Mouse (Mus musculus): ENCODE results near the gene Eif2b4.

The Eif2b4 gene

DNA sequence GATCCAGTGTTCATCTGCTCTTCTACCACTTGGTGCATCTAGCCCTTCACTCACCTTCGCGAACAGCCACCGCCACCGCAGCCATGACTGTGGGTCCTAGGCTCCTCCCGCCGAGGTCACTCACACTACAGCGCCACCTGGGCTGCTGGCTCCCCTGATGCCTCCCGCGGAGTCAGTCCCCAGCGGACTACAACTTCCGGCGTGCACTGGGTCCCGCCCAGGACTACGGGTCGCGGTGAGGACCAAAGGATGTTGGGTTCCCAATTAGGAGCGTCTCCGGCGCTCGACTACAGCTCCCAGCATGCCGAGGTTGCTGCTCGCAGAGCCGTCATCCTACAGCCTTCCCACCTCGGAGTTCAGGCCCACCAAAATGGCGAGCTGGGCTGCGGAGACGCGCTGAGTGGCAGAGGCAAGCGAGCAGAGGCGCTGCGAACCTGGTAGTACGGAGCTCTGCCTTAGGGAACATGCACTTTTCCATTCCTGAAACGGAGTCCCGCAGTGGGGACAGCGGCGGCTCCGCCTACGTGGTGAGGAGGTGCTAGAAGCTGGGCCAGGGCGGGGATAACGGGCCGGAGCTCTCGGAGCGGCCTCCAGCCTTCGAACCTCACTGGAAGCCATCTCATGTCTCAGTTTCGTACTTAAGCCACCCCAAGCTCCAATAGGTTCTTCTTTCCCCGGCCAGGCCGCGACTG lies at the start of gene Eif2b4, which contains the start of gene Snx17:
Gene Eif2b4 (minus strand): TSS at position 492 of the 692 bp plus-strand sequence.
Gene Snx17 (plus strand): TSS at position 289 of the 692 bp plus-strand sequence.
- DNase-seq (ENCODE audit: low read depth, low spot score): peak; percentile 99

DNA sequence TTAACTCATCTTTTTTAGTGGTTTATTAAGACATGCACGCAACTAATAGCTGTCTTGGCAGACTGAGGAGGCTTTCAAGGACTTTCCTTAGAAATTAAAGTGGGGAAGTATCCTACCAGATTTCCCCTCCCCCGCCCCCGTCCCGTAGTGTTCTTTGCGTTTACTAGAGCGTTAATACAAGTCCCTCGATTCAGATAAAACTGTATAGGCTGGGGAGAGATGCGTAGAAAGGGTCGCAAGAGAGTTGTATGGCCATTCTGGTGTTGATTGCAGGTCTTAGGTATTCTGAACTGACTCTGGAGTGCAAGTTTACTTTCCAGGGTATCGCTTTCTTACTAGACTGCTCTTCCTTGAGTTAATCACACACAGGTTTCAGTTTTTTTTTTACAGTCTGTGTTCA lies 49.0 kb upstream of the Eif2b4 start:
- DNase-seq (ENCODE audit: low read depth, low spot score): no peak

DNA sequence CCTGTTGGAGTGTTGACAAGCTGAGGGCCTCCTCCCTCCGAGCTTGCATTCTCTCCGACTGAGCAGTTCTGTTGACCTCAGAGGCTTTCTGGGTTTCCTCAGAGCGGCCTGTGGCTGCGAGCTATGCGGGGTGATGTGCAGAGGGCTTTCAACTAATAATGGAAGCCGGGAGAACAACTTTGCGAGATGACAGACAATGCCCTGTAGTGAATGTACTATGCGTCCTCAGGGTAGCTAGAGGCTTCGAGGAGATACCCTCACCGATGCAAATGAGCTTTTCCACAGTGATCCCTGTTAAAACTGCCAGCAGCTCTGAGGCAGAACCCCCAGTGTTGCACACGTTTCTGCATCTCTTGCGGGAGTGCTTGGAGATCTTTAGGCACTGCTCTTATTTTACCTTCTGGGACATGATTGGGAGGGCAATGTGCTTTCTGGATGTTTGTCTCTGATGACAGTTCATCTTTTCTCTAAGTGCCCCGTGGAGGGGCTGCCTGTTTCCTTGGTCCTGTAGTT lies 48.3 kb upstream of the Eif2b4 start:
- DNase-seq (ENCODE audit: low read depth, low spot score): no peak

DNA sequence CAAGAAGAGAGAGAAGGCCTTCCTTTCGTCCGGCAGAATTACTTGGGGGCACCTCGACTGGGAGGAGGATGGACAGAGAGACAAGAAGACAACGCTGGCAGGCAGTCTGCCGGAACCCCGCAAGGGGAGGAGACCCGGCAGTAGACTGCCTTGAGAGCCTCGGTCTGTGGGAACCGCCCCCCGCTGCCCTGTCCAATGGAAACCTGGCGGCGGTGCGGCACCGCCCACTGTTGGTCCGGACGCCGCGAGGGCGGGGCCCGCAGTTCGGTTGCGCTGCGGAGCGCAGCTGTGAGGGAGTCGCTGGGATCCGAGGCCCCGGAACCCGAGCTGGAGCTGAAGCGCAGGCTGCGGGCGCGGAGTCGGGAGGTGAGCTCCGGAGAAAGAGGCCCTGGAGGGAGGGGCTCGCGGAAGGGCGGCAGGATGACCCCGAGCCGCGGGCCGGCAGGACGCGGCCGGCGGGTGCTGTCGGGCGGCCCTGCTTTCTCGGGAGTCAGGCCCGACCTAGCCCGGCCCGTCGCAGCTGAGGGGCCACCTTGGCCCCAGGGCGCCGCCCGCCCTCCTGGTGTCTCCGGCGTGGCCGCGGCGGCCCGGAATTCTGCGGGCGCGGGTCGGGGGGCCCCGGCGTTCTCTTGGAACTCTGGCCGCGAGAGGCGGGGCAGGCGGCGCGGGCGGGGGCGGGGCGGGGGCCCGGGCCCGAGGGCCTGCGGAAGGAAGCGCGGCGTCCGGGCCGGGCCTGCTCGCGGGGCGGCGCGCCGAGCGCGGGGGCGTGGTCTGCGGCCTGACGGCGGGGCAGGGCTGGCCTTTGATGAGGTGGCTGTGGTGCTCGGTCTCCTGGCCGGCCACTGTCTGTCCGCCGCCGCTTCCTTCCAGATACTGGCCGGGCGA lies 47.6 kb upstream of the Eif2b4 start, which contains the start of the genes Nrbp1 and Gm9970:
Gene Nrbp1 (plus strand): TSS at position 228 of the 885 bp plus-strand sequence.
Gene Gm9970 (minus strand): TSS at position 596 of the 885 bp plus-strand sequence.
- DNase-seq (ENCODE audit: low read depth, low spot score): peak; percentile 95

DNA sequence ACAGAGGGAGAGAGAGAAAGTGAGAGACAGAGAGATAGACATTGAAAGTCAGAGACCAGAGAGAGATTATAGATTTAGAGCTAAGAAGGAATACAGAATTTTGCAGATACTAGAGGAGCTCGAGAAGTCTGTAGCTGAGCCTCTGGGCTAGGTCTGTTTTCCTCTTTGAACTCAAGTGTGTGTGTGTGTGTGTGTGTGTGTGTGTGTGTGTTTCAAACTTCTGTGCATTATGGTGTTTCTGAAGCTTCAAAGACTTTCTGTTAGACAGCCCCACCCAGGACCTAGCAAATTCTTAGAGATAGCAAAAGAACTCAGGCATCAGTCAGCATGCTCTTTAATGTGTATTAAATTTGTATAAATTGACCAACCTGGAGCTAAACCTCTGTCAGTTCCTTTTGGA lies 33.4 kb upstream of the Eif2b4 start:
- no peak for DNase-seq (ENCODE audit: low read depth, low spot score)

DNA sequence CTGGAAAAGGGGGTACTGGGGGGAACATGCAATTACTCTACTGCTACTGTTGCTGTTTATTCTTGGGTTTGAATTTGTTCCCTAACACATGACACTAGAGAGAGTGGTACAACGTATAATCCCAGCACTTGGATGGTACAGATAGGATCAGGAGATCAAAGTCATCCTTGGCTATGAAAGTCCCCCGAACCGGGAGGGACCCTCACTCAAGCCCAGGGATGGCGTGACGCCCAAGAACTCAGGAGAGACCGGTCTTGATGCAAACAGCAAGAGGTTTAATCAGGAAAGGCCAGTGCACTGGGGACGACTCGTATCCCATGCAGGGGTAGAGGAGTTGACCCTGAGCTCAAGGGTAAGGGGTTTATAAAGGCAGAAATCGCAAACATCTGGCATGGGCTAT lies 29.5 kb upstream of the Eif2b4 start:
- no peak for DNase-seq (ENCODE audit: low read depth, low spot score)

DNA sequence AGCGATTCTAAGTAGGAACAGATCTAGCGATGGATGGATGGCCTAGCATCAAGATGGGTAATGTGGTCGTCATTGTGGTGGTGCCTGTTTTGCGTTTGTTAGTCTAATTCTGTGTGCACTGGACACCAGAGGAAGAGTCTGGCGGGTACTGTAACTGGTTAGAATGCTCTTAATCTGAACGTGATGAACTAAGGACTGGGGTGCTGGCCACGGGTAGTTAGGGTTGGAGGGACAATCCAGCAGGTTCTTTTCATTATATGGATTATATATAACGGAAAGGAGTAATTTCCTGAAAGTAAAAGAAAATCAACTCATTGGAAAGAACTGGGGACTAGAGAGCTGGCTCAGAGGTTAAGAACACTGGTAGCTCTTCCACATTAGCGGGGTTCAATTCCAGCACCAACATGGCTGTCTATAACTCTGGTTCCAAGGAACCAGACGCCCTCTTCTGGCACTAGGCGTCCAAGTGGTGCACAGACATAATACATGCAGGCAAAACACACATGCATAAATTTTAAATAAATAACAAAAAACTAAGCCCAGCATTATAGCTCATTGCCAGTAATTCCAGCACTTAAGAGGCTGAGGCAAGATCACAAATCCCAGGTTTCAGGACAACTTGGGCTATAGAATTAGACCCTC lies 28.2 kb upstream of the Eif2b4 start:
- peak; percentile 85 for DNase-seq (ENCODE audit: low read depth, low spot score)

DNA sequence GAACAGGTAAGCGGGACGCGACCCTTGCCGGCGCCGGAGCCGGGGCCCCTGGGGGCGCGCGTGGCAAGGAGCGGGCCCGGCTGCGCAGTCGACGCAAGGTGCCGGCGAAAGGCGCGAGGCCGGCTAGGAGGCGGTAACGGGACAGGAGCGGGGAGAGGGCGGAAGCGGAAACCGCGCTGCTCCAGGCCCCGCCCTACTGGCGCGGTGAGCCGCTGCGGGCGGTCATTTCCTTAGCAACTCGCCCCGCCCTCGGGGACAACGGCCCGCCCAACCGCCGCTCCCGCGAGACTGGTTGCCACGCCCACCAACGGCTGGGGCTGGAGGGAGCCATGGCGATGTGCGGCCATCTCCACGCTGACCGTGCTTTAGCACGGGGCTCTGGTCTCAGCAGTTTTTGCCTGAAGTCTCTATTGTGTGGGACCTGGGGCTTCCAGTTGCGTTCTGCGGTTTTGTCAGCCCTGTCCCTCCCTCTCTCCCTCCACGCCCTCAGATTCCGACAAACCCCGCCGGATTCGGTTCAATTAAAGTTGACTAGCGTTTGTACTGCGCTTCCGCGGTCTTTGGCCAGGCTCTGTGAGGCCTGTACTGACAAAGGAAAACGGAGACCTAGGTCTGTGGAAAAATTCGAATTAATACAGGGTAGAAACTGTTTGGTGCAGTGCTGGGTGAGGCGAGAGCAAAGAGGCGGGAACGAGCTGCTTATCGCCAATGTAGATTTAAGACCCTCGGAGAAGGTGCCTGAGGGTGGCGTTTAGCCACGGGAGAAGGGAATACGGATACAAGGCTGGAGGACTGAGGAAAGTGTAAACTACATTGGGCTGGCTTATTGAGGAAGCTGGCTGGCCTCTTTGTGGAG lies 27.4 kb upstream of the Eif2b4 start, which contains the start of gene Ppm1g:
Gene Ppm1g (minus strand): TSS at position 240 of the 856 bp plus-strand sequence.
- DNase-seq (ENCODE audit: low read depth, low spot score): peak; percentile 91

DNA sequence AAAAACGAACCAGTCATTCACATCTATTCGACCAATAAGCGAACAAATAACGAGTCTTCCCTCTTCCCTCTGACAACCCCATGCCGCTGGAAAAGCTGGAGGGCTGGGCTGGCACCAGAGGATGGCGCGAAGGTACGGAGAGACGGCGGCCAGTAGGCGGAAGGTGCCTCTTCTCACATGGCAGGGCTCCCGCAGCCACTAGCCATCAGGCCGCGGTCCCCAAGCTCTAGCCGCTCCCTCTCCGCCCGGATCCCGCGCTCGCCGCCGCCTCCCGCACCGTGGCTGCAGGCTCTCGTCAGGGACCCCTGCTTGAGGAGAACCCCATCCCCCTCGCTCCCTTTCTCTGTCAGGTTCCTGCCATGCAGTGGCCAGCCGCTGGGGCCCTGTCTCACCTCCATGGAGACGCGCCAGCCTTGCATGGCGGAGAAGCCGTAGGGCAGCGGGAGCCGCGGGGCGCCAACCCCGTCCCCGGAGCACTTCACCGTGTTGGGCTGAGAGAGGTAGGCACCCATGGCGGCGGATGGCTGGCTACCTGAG lies 26.7 kb upstream of the Eif2b4 start:
- DNase-seq (ENCODE audit: low read depth, low spot score): peak; percentile 77

DNA sequence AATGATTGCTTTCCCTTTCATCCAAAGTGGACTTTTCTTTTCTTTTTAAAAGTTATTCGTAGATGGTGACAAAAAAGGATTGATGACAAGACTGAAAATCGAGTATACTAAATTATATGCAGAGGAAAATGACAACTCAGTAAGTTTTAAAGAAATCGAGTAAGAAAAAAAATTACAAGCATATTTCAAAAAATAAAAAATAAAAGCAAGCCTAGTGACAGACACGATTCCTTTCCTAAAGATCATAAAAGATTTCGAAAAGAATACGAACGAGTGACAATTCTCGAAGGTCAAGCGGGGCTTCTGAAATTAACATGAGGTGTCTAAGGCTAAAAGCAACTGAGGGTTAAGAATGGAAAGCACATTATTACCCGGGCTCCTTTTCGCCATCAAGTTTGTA lies 26.2 kb upstream of the Eif2b4 start:
- no peak for DNase-seq (ENCODE audit: low read depth, low spot score)

DNA sequence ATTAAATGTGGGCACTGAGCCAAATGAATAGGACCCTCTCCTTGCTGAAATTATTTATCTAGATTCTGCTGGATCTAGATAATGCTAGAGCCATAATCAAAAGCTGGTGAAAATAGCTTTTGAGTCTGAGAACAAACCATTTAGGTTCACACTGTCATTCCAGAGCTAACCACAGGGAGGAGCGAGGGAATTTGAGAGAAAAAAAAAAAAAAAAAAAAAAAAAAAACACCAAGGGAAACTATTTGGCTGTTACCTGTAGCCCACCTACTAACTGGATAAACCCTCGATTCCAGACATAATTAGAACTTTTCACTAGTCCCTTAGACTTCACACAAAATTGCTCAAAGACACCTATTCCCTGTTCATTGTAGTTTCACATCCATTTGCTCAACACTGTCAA lies 25.8 kb upstream of the Eif2b4 start:
- peak; percentile 59 for DNase-seq (ENCODE audit: low read depth, low spot score)

DNA sequence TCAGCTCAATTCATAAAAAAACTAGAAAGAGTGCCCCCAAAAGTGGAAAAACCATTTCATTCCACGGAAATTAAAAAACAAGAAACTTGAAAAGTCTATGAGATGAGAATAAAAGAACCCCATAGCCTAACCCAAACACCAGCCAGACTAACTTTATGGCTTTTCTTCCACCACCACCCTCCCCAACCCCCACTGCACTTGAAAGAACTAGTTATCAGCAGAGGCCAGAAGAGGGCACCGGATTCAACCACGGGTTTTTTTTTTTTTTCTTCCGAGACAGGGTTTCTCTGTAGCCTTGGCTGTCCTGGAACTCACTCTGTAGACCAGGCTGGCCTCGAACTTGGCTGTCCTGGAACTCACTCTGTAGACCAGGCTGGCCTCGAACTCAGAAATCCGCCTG lies 25.1 kb upstream of the Eif2b4 start:
- no peak for DNase-seq (ENCODE audit: low read depth, low spot score)

DNA sequence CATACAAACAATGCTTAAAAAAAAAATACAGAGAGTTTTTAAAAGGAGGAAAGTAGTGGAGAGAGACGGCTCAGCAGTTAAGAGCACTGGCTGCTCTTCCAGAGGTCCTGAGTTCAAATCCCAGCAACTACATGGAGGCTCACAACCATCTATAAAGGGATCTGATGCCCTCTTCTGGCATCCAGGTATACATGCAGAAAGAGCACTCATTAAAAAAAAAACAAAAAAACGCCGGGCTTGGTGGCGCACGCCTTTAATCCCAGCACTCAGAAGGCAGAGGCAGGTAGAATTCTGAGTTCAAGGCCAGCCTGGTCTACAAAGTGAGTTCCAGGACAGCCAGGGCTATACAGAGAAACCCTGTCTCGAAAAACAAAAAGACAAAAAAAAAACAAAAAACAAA lies 23.3 kb upstream of the Eif2b4 start:
- peak; percentile 34 for DNase-seq (ENCODE audit: low read depth, low spot score)

DNA sequence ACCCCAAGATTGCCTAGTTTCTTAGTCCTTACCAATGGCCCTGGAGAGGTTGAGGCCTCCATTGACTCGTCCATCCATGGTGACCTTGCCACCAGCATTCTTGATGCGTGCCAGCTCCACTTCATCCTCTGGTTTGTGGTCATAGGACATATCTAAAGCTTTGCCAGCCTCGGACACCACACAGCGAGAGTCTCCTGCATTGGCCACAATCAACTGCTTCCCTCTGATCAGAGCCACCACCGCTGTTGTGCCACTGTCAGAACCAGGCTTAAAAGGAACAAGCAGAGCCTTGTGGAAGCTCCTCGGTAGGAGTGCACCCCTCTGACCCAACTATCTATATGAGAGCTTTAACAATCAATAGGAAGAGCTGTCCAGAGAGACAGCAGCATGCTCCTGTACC lies 11.2 kb upstream of the Eif2b4 start:
- DNase-seq (ENCODE audit: low read depth, low spot score): no peak

DNA sequence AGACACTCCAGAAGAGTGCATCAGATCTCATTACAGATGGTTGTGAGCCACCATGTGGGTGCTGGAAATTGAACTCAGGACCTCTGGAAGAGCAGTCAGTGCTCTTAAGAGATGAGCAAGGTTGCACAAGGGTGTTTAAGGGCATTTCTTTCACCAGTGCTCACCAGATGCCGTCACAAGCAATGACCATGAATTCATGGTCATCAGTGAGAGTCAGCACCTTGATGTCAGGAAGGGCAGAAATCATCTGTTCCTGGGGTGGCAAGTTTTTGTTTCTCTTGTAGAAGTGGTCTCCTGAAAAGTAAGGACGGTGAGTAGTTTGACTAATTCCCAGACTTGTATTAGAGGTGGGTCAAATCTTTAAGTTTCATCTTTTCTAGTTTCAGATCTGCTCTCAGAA lies 10.6 kb upstream of the Eif2b4 start:
- DNase-seq (ENCODE audit: low read depth, low spot score): no peak

DNA sequence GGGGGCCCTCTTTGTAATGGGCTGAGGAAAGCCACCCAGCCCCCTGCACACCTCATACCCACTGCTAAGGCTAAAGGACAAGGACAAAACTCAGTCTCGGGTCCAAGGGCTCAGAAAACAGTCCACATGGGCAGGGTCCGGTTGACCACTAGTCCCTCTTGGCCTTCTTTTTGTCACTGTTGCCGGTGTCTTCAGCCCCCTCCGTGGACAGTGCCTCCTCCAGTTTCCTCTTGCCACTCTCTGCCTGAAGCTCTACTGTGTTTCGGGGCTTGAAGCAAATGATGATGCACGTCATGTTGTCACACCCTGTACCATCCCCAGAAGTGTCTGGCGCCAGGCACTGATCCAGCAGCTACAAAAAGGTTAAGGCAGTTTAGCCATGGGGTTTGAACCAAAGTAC lies 9.7 kb upstream of the Eif2b4 start:
- no peak for DNase-seq (ENCODE audit: low read depth, low spot score)

DNA sequence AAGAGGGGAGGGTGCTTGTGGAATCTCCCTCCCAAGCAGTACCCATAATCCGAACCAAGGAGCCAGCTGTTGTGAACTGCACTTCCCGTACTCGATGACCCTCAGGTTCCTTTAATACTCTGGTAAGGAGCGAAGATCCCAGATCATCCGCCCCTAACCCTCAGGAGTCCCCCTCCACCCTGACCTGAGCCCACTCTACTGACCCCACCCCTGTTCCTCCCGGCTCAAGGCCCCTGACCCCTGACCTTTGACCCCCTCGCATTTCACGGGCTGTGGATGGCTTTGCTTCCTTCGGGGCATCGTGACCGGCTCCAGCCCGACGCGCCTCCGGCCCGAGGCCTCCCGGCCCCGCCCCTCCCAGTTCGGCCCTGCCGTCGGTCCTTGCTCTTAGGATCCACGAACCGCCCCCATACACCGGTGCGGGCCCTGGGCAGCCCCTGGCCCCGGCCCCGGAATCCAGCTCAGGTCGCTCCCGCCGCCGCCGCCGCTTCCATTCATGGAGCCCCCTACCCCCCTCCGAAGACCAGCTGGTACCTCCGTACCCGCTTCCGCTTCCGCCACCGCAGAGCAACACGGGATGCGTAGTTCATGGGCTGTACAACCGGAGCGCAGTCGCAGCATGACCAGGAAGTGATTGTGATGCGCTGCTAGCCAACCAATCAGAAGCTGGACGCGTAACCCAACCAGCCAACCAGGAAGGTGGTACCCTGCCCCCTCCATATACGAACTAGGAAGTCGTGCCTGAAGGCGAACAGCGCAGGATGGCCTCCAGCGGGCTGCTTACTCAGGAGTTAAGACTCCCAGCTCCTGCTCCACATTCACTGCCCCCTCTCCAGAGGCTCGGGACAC lies 8.7 kb upstream of the Eif2b4 start, which contains the start of gene Zfp513:
Gene Zfp513 (minus strand): TSS at position 562 of the 849 bp plus-strand sequence.
- peak; percentile 99 for DNase-seq (ENCODE audit: low read depth, low spot score)

DNA sequence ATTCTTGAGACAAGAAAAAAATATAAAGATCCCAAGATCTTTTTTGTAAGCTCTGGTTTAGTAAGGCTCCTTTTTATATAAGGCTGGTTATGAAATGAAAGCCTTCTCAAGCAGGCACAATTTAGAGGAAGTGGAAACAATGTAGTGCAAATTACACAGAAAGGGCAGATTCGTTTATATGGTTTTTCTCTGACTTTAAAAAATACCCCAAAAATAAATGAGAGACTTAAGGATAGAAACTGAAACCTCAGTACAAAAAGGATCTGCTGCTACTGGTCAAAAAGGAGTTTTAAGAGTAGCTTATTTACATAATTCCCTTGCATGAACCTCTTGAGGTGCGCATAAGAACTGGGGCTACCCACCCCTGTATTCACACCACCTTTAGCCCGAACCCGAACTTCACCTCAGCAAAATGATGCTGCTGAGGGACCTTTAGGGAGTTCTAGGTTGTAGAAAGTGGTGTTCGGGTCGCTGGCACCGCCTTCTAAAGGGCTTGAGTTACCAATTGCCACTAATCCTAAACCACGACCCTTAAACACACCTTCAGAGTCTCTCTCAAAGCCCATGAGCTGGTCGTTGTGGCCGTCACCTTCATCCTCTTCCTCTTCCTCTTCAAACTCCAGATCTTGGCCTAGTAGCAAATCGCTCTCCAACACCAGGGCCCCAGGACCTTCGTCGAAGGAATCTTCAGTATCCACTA lies 8.0 kb upstream of the Eif2b4 start:
- no peak for DNase-seq (ENCODE audit: low read depth, low spot score)

DNA sequence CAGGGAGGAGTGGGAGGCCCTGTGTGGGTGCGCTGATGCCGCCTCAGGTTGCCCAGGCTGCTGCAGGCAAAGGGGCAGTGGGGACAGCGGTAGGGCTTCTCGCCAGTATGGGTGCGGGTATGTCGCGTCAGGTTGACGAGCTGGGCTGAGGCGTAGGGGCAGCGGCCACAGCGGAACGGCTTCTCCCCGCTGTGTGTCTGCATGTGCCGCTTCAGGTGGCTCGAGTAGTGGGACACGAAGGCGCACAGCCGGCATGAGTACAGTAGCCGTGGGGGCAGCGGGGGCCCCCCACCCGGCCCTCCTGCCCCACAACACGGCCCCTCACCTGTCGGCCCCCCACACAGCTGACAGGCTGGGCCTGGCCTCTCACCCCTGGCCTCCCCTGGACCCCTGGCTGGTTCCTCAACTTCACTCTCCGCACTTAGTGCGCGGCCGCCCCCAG lies 7.1 kb upstream of the Eif2b4 start:
- no peak for DNase-seq (ENCODE audit: low read depth, low spot score)
